Mouse (Mus musculus) left cerebral cortex, postnatal 10 days (tissue): Measurements from ENCODE around the gene Rhd. TPM values are rescaled to one million over a fixed set of nuclear protein-coding genes. Genes with fewer than 3 reads are reported as not detected.

Experiments used
- DNase-seq, 2 experiments: peaks; one replicate each; pipeline ENCODE4 v3.0.0; 2021 to 2022; ENCODE audit warnings: low spot score in 2 of 2, mixed read lengths in 1 of 2; ENCODE audit errors: extremely low spot score in 1 of 2
- intact Hi-C: fragments of 180-260 bp; cut with DNase I; formaldehyde crosslinking; loops from one replicate; pipeline ENCODE4 v1.15.1; 2025
- total RNA-seq, 2 experiments: library from RNA; stranded (reverse); gene quantifications; 2 replicates each; pipeline ENCODE4 v1.2.3; 2021

Rhd gene
- total RNA-seq, 2 experiments from 2014 or later = not detected

- intact Hi-C loops = no loop called here
- no peak for DNase-seq
These were observed 58.0 kb downstream of the Rhd start for GRCm38 (mm10) chr4:134922111-134922924.

GRCm38 (mm10) chr4:134922925-134923244, 58.5 kb downstream of the Rhd start:
- DNase-seq = peak; percentile 63 to 86
- intact Hi-C loops = no loop called here

GRCm38 (mm10) chr4:134923258-134924018, 59.1 kb downstream of the Rhd start, which contains the start of gene Rsrp1:
TSS of gene Rsrp1 (plus strand) at chr4:134923592.
- intact Hi-C loops = no loop called here
- DNase-seq = peak; percentile 99

GRCm38 (mm10) chr4:134924019-134924741, 59.8 kb downstream of the Rhd start:
- intact Hi-C loops = no loop called here
- DNase-seq = peak in 1 of 2 experiments; percentile 71

GRCm38 (mm10) chr4:134925206-134925605, 60.9 kb downstream of the Rhd start:
- DNase-seq = no peak
- intact Hi-C loops = no loop called here

- DNase-seq = no peak
- intact Hi-C loops = no loop called here
These were observed 63.6 kb downstream of the Rhd start for GRCm38 (mm10) chr4:134927815-134928463.

- DNase-seq = no peak
- intact Hi-C loops = no loop called here
These were observed 64.1 kb downstream of the Rhd start for GRCm38 (mm10) chr4:134928464-134928836.

- DNase-seq = no peak
- intact Hi-C loops = no loop called here
These were observed 65.2 kb downstream of the Rhd start for GRCm38 (mm10) chr4:134929536-134929935.

- intact Hi-C loops = loop anchor here (5.0 kb wide), 1 partner anchor 402 kb away; no protein-coding TSS in a partner anchor
- no peak for DNase-seq
These were observed 65.9 kb downstream of the Rhd start for GRCm38 (mm10) chr4:134930190-134930589.

GRCm38 (mm10) chr4:134930684-134931481, 66.5 kb downstream of the Rhd start, which contains the start of gene Syf2:
TSS of gene Syf2 (plus strand) at chr4:134930898.
- peak; percentile 96 for DNase-seq
- intact Hi-C loops = loop anchor here (5.0 kb wide), 1 partner anchor 401 kb away; no protein-coding TSS in a partner anchor

- DNase-seq = peak in 1 of 2 experiments; percentile 59
- intact Hi-C loops = no loop called here
These were observed 73.2 kb downstream of the Rhd start for GRCm38 (mm10) chr4:134937240-134938176.

- intact Hi-C loops = no loop called here
- no peak for DNase-seq
These were observed 75.6 kb downstream of the Rhd start for GRCm38 (mm10) chr4:134939900-134940299.

- intact Hi-C loops = loop anchor here (2.0 kb wide), 1 partner anchor 263 kb away; no protein-coding TSS in a partner anchor
- peak in 1 of 2 experiments; percentile 55 for DNase-seq
These were observed 79.6 kb downstream of the Rhd start for GRCm38 (mm10) chr4:134943758-134944538.
